Mouse (Mus musculus): ENCODE results near the gene Cdhr4. TPM values are rescaled to one million over a fixed set of nuclear protein-coding genes. Genes with fewer than 3 reads are reported as not detected.
"Not testable (repeated sequence)": the region's sequence is repeated elsewhere in the genome, so short reads cannot be mapped to it uniquely, and the experiment has no call there.

Cdhr4 gene
- polyA plus RNA-seq, 1 experiment from 2014 or later: 5.6 TPM

- H3K27ac ChIP-seq (ENCODE audit: low read depth, low read length); DNase-seq (ENCODE audit: low spot score); H3K9me3 ChIP-seq (ENCODE audit: control insufficient read depth, low read length); H3K27me3 ChIP-seq (replicated peaks; ENCODE audit: control insufficient read depth, insufficient read depth, low read length); H3K4me1 ChIP-seq (replicated peaks; ENCODE audit: control insufficient read depth, insufficient read depth, low read length); H3K4me3 ChIP-seq (ENCODE audit: low read depth, low read length); H3K4me2 ChIP-seq; ATAC-seq (replicated peaks; ENCODE audit: low FRiP score); H3K9ac ChIP-seq (ENCODE audit: low read depth, low read length): not testable (repeated sequence)
- H3K36me3 ChIP-seq (ENCODE audit: control insufficient read depth, insufficient read depth, low read length): peaks cover 13% of the 10 kb centered on the region
- 95% methylated on average over 2 of the region's 2 CpGs for WGBS
These were observed 21.3 kb downstream of the Cdhr4 start for GRCm38 (mm10) chr9:108013577-108013976.

- Histone ChIP-seq H3K4me2 (no peak overlapping the region), H3K27me3 (replicated peaks; ENCODE audit: control insufficient read depth, insufficient read depth, low read length) (no peaks in the 10 kb centered on the region), H3K4me3 (ENCODE audit: low read depth, low read length) (no peak overlapping the region), H3K9ac (ENCODE audit: low read depth, low read length) (no peak overlapping the region), H3K36me3 (ENCODE audit: control insufficient read depth, insufficient read depth, low read length) (peaks cover 12% of the 10 kb centered on the region), H3K9me3 (ENCODE audit: control insufficient read depth, low read length) (no peaks in the 10 kb centered on the region), H3K4me1 (replicated peaks; ENCODE audit: control insufficient read depth, insufficient read depth, low read length) (no peaks in the 10 kb centered on the region), H3K27ac (ENCODE audit: low read depth, low read length) (no peak overlapping the region)
- 89% methylated on average over 3 of the region's 3 CpGs for WGBS
- DNase-seq (ENCODE audit: low spot score): no peak
- no peak for ATAC-seq (replicated peaks; ENCODE audit: low FRiP score)
These were observed 24.8 kb downstream of the Cdhr4 start for GRCm38 (mm10) chr9:108017127-108017526.

GRCm38 (mm10) chr9:108020741-108021140, 28.4 kb downstream of the Cdhr4 start:
- Histone ChIP-seq H3K9me3 (ENCODE audit: control insufficient read depth, low read length) (no peaks in the 10 kb centered on the region), H3K36me3 (ENCODE audit: control insufficient read depth, insufficient read depth, low read length) (peaks cover 11% of the 10 kb centered on the region), H3K4me1 (replicated peaks; ENCODE audit: control insufficient read depth, insufficient read depth, low read length) (no peaks in the 10 kb centered on the region), H3K9ac (ENCODE audit: low read depth, low read length) (no peak overlapping the region), H3K27ac (ENCODE audit: low read depth, low read length) (no peak overlapping the region), H3K27me3 (replicated peaks; ENCODE audit: control insufficient read depth, insufficient read depth, low read length) (no peaks in the 10 kb centered on the region), H3K4me3 (ENCODE audit: low read depth, low read length) (no peak overlapping the region), H3K4me2 (no peak overlapping the region)
- 93% methylated on average over 1 of the region's 1 CpGs for WGBS
- ATAC-seq (replicated peaks; ENCODE audit: low FRiP score): no peak
- DNase-seq (ENCODE audit: low spot score): no peak

DNA sequence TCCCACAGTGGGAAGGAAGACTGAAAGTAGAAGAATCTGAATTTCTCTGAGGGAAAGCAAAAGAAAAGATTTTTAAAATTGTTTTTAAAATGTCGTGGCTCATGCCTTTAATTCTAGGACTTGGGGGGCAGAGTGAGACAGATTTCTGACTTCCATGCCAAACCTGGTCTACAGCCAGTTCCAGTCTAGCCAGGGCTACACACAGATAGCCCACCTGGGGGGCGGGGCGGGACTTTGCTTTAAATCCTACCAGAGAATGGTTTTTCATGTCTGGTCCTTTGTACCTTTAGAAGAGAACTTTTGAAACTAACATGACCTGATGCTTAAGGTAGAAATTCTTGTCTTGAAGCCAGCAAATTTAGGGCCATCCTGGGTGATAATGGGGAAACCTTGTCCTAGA, 30.9 kb downstream of the Cdhr4 start:
- Histone ChIP-seq H3K4me3 (ENCODE audit: low read depth, low read length) (no peak overlapping the region), H3K9me3 (ENCODE audit: control insufficient read depth, low read length) (no peaks in the 10 kb centered on the region), H3K27ac (ENCODE audit: low read depth, low read length) (no peak overlapping the region), H3K4me1 (replicated peaks; ENCODE audit: control insufficient read depth, insufficient read depth, low read length) (no peaks in the 10 kb centered on the region), H3K9ac (ENCODE audit: low read depth, low read length) (no peak overlapping the region), H3K27me3 (replicated peaks; ENCODE audit: control insufficient read depth, insufficient read depth, low read length) (no peaks in the 10 kb centered on the region), H3K4me2 (no peak overlapping the region), H3K36me3 (ENCODE audit: control insufficient read depth, insufficient read depth, low read length) (peaks cover 27% of the 10 kb centered on the region)
- DNase-seq (ENCODE audit: low spot score): no peak
- ATAC-seq (replicated peaks; ENCODE audit: low FRiP score): no peak
- 88% methylated on average over 3 of the region's 3 CpGs for WGBS

- Histone ChIP-seq H3K27me3 (replicated peaks; ENCODE audit: control insufficient read depth, insufficient read depth, low read length) (no peaks in the 10 kb centered on the region), H3K9ac (ENCODE audit: low read depth, low read length) (no peak overlapping the region), H3K4me2 (no peak overlapping the region), H3K4me1 (replicated peaks; ENCODE audit: control insufficient read depth, insufficient read depth, low read length) (no peaks in the 10 kb centered on the region), H3K4me3 (ENCODE audit: low read depth, low read length) (no peak overlapping the region), H3K27ac (ENCODE audit: low read depth, low read length) (no peak overlapping the region), H3K36me3 (ENCODE audit: control insufficient read depth, insufficient read depth, low read length) (peaks cover 28% of the 10 kb centered on the region), H3K9me3 (ENCODE audit: control insufficient read depth, low read length) (no peaks in the 10 kb centered on the region)
- no peak for ATAC-seq (replicated peaks; ENCODE audit: low FRiP score)
- WGBS: 88% methylated on average over 3 of the region's 3 CpGs
- DNase-seq (ENCODE audit: low spot score): no peak
These were observed 34.3 kb downstream of the Cdhr4 start for GRCm38 (mm10) chr9:108026584-108026983.

GRCm38 (mm10) chr9:108027867-108028266, 35.6 kb downstream of the Cdhr4 start:
- Histone ChIP-seq H3K9me3 (ENCODE audit: control insufficient read depth, low read length) (no peaks in the 10 kb centered on the region), H3K27ac (ENCODE audit: low read depth, low read length) (no peak overlapping the region), H3K9ac (ENCODE audit: low read depth, low read length) (no peak overlapping the region), H3K4me1 (replicated peaks; ENCODE audit: control insufficient read depth, insufficient read depth, low read length) (no peaks in the 10 kb centered on the region), H3K4me2 (no peak overlapping the region), H3K27me3 (replicated peaks; ENCODE audit: control insufficient read depth, insufficient read depth, low read length) (no peaks in the 10 kb centered on the region), H3K36me3 (ENCODE audit: control insufficient read depth, insufficient read depth, low read length) (peaks cover 35% of the 10 kb centered on the region), H3K4me3 (ENCODE audit: low read depth, low read length) (no peak overlapping the region)
- WGBS: 94% methylated on average over 3 of the region's 3 CpGs
- no peak for ATAC-seq (replicated peaks; ENCODE audit: low FRiP score)
- no peak for DNase-seq (ENCODE audit: low spot score)

DNA sequence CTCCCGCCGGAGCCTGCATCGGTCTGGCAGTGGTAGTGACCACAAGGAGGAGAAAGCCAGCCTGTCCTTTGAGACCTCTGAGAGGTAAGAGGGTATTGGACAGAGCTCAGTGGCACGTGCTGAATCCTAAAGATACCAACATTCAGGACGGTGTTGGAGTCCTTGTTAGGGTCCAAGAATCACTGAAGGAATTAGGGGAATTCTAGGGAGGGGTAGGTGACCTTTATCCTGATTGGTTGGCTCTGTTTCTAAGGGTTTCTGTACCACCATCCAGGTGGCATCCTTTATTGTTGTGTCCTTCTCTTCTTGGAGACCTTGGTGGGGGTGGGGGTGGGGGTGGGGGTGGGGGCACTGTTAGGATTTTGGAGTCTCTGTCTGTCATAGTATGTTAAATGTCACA, 39.8 kb downstream of the Cdhr4 start:
- Histone ChIP-seq H3K36me3 (ENCODE audit: control insufficient read depth, insufficient read depth, low read length) (peaks cover 24% of the 10 kb centered on the region), H3K4me1 (replicated peaks; ENCODE audit: control insufficient read depth, insufficient read depth, low read length) (peaks cover 6% of the 10 kb centered on the region), H3K4me2 (no peak overlapping the region), H3K9me3 (ENCODE audit: control insufficient read depth, low read length) (no peaks in the 10 kb centered on the region), H3K4me3 (ENCODE audit: low read depth, low read length) (no peak overlapping the region), H3K9ac (ENCODE audit: low read depth, low read length) (no peak overlapping the region), H3K27me3 (replicated peaks; ENCODE audit: control insufficient read depth, insufficient read depth, low read length) (no peaks in the 10 kb centered on the region), H3K27ac (ENCODE audit: low read depth, low read length) (no peak overlapping the region)
- DNase-seq (ENCODE audit: low spot score) (no peak), ATAC-seq (replicated peaks; ENCODE audit: low FRiP score) (no peak)
- WGBS: 87% methylated on average over 5 of the region's 5 CpGs

DNA sequence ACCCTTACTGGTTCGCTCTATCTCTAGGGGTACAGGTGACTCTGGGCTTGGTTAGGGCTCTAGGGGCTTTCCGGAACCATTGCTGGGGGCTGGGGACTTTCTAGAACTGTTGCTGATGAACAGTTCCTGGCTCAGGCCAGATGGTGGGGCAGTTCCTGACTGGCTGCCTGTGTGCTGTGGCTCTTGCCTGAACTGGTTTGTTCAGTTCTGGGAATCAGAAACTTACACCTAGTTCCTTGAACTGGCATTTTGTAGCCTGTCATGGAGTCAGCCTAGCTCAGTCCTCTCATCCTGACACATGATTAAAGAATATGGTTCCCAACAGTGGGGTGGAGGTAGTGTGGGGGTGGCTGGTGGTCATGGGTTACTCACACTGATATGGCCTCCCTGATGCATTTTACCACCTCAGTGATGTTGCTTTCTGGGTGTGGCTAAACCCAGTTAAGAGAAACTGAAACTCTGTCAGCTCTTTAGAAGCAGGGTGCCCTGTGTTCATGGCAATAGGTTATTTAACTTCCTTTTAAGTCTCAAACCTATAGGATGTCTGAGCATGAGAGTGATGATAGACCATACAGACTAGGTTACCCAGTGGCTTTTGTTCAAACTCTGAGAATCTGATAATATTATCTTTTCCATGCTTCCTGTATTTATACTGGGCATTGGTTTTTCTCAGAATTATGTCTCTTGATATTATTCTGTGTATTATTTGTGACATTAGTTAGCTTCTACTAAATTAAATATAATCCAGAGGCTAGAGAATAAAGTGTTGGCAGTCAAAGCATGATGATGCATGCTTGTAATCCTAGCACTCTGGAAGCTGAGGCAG, 43.2 kb downstream of the Cdhr4 start:
- Histone ChIP-seq H3K9me3 (ENCODE audit: control insufficient read depth, low read length) (no peaks in the 10 kb centered on the region), H3K4me2 (no peak overlapping the region), H3K9ac (ENCODE audit: low read depth, low read length) (no peak overlapping the region), H3K4me3 (ENCODE audit: low read depth, low read length) (no peak overlapping the region), H3K36me3 (ENCODE audit: control insufficient read depth, insufficient read depth, low read length) (peaks cover 16% of the 10 kb centered on the region), H3K4me1 (replicated peaks; ENCODE audit: control insufficient read depth, insufficient read depth, low read length) (peaks cover 6% of the 10 kb centered on the region), H3K27ac (ENCODE audit: low read depth, low read length) (no peak overlapping the region), H3K27me3 (replicated peaks; ENCODE audit: control insufficient read depth, insufficient read depth, low read length) (no peaks in the 10 kb centered on the region)
- 96% methylated on average over 2 of the region's 2 CpGs for WGBS
- no peak for DNase-seq (ENCODE audit: low spot score)
- 0 out of 2 replicates have a peak, but pooled peaks have one; percentile 36 for ATAC-seq (replicated peaks; ENCODE audit: low FRiP score)
